Mouse (Mus musculus) gastrocnemius, postnatal 14 days (tissue): ENCODE measurements around the gene Fbxl2. TPM values are rescaled to one million over a fixed set of nuclear protein-coding genes. Genes with fewer than 3 reads are reported as not detected.

Experiments used
- DNase-seq: peaks from one replicate; pipeline ENCODE4 v3.0.0; 2021; ENCODE audit warnings: mixed read lengths
- intact Hi-C: fragments of 180-260 bp; cut with DNase I; formaldehyde crosslinking; loops from one replicate; pipeline ENCODE4 v1.15.1; 2025; ENCODE audit warnings: low total_unique reads
- total RNA-seq, 2 experiments: library from RNA; stranded (reverse); gene quantifications; 2 replicates each; pipeline ENCODE4 v1.2.3; 2021

The Fbxl2 gene
- total RNA-seq, 2 experiments from 2014 or later, result 1.2 TPM

DNA sequence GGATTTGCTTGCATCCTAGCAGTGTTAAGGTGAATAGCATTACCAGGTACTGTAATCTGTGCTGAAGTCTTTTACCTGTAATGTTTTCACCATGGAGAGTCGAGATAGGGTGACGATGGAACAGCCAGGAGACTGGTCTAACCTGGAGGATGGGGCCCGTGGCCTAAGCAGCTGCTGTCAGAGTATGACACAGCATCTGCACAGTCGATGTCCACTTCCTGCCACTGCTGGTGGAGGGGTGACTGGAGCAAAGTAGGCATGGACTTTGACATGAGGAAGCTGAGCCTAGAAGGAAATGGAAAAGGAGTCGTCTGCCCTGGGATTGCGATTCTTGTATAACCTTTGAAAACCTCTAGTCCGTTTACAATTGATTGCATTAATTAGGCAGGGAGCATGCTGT, 67.3 kb downstream of the Fbxl2 start:
- intact Hi-C loops, result no loop called here
- DNase-seq, result no peak

DNA sequence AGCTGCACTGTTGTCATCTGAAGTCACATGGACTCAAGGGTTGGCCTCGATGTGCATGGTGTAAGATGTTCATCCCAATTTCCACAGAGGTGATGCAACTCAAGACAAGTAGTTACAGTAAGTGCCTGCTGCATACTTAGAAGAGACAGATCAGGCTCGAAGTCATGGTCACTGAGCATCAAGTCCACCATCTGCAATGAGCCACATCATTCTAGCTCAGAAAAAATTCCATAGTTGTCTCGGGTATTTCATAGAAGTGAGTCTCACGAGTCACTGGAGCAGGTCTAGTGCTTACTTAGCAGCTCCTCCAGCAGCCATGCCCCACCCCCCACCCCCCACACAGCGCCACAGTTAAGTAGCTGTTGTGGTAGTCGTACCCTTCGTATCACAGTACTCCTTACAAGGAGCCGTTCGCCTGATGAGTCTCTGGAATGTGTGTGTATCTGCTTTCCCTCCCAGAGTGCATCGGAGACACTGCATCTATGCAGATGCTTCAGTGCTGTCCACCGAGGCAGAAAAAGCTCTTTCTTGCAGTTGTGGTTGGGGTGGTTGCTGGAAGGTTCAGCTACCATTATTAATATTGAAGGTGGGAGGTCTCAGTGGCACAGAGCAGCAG, 68.7 kb downstream of the Fbxl2 start:
- intact Hi-C loops, result no loop called here
- DNase-seq, result no peak

DNA sequence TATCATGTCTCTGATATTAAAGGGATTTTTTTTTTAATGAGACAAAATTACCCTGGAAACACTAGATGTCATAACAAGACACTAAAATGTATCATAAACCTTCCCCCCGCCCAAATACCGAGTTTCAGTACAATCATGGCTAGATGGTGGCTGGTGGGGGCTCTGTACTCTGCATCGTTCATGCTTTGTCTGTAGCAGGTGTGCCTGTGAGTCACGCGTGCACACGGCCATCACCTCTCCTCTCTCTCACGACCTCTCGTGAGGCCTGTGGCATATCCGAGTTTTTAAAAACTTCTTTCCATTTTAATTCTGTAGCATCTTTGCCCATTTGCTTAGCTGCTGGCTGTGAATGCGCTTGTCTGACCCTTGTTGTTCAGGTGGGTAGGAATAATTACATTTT, 69.7 kb downstream of the Fbxl2 start:
- intact Hi-C loops, result no loop called here
- no peak for DNase-seq

DNA sequence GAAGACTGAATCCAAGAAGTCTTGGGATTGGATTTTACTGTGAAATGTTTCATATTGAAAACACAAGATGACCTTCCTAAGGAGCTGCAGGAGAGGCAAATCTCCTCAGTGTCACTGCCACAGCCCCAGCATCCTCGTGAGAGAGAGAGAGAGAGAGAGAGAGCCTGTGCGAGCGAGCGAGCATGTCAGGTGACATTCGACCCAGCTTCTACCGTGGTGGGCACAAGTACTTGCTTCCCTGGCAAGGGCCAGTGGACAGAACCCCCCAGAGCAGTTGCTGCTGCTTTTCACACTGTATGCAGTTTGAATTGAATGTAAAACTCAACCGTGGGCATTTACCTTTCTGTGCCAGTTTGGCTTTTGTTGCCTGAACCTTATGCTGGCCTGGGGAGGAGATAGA, 70.5 kb downstream of the Fbxl2 start:
- intact Hi-C loops, result no loop called here
- DNase-seq, result no peak

DNA sequence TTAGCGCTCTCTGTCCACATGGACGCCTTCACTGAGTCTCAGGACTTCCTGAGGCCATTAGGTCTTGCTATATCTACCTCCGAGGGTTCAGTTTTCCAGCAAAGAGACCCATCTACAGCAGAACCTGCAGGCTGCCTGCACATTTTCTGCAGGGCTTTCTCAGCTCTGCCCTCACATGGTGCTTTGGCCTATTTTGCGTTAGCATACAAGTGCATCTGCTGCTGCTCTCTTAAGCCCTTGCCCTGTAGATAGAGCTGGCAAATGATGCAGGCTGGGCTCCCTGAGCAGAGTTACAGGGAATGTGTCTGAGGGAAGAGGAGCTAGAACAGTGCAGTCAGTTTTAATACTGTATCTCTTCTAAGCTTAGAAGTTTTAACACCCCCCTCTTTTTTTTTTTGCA, 71.0 kb downstream of the Fbxl2 start:
- intact Hi-C loops, result no loop called here
- no peak for DNase-seq

DNA sequence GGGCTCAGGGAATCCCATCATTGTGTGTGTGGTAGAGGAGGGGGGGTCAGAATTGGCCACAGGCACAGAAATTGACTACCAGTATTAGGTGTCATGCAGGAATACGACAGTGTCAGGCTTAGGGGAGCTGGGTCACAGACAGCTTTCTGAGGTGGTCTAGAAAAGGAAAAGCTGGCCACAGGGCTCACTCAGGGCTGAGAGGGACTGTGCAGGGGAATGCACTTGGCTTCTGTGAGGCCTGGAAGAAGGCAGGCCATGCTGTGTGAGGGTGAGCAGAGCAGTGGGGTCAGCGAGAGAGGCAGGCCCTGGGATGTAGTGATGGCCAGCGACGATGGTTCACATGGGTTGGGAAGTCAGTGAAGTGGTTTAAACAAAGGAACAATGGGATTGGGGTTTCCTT, 72.1 kb downstream of the Fbxl2 start:
- intact Hi-C loops, result no loop called here
- no peak for DNase-seq

DNA sequence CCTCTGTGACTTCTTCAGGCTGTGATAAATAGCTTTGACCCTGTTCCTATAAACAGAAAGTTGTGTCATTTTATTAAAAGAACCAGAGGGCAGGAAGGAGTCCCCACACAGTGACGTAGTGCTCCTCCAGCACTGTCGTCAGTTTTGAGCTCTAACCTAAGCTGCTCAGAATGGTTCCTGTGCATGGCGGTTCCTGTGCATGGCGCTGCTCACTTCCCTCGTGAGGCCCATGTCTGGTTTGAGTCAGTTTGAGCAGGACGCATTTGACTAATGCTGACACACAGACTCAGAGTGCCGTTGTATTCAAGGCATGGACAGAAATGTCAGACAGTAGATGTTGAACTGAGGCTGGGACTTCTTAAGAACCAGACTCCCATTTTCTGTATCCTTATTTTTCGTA, 74.4 kb downstream of the Fbxl2 start:
- intact Hi-C loops, result no loop called here

DNA sequence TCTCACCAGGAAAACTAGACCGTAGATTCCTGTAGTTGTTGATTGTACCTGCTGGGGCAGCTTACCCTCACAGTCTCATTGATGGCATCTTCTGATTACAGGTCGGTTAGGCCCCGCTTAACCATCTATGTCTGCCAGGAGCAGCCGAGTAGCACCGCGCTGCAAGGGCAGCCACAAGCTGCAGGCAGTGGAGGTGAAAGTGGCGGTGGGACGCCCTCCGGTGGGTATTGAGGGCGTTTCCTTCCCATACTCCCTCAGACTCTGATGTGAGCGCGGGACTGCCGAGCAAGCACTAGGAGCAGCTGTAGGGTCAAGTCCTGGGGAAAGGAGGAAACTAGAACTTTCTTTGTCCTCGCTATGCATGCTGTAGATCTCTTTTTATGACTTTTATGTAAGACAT, 76.0 kb downstream of the Fbxl2 start:
- intact Hi-C loops, result no loop called here
- no peak for DNase-seq

More for the DNA sequence above, 74.4 kb downstream of the Fbxl2 start:
- no peak for DNase-seq

DNA sequence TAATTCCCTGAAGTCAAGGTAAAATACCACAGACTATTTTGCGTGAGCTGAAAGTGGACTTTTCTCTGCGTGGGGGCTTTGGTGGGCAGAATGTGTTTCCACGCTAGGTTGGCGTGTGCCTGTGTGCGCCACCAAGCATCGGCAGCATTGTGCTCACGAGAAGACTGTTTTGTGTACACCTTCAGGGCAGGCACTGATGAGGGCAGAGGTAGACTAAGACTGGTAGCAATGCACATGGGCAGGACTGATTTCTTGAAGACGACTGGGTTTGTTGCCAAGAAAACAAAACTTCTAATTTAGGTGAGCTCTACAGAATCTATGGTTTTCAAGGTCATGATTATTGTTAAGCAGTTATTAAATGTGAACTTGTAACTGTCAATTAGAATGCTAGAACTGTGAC, 76.6 kb downstream of the Fbxl2 start:
- intact Hi-C loops, result no loop called here
- no peak for DNase-seq

DNA sequence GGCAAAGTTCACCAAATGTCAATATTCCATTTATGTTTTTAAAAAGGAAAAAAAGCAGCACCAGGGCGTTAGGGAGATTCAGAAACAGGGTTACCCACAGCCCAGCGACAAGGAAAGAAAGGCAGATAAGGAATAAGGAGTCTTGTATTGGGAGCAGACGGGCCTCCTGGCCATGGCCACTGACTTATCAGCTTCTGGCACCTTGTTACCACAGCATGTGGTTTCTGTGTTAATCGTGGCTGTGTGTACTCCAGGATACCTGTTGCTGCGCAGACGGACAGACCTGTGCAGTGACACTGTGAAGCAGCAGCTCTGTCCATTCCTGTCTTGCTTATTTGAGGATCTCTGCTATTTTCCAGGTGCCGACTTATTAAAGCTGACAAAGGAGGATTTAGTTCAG, 77.0 kb downstream of the Fbxl2 start:
- intact Hi-C loops, result no loop called here
- no peak for DNase-seq

DNA sequence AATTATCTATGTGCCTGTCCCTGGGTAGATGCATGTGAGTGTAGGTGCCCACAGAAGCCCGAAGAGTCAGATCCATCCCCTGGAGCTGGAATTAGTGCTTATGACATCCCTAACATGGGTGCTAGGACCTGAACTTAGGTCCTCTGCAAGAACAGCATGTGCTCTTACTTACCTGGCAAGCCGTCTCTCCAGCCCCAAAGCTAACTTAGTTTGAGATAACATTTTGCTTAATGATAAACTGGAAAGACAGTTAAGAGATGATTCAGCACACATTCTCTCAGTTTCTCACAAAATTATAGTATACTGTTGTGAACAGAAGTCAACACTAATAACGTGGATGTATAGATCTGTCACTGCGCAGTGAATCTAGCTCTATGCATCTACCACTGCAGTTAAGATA, 79.2 kb downstream of the Fbxl2 start:
- intact Hi-C loops, result no loop called here
- DNase-seq, result no peak

DNA sequence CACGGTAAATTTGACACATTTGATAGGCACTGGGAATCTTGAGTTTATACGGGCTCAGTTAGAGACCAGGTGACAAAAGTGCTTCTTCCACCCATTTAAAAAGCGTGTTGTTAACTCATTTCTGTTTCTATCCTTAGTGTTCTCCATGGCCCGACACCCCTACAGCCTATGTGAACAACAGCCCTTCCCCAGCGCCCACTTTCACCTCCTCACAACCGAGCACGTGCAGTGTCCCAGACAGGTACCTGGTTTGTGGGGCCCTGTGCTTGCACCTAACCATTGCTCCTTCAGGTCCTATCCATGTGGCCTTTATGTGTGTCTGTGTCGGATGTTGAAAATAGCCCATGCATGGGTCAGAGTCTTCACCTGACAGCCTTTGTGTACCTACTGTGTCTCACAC, 81.6 kb downstream of the Fbxl2 start:
- intact Hi-C loops, result no loop called here
- DNase-seq, result no peak

DNA sequence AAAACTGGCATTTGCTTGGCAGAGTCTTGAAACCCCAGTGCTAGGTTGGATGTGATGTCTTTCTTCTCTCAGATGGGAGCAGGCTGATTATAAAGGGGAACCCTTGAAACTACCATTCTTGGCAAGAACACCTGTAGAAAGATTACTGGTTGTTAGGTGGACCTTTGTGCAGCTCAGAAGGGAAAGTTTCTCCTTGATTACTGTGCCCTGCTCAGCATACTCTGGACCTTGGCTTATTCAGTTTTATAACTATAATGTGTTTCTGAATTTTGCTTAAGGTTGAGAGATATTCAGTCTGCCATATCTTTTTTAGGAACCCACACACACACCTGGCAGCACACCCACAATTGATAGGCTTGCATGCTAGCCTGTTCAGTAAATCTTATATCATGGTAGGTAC, 82.3 kb downstream of the Fbxl2 start:
- DNase-seq, result no peak
- intact Hi-C loops, result no loop called here

DNA sequence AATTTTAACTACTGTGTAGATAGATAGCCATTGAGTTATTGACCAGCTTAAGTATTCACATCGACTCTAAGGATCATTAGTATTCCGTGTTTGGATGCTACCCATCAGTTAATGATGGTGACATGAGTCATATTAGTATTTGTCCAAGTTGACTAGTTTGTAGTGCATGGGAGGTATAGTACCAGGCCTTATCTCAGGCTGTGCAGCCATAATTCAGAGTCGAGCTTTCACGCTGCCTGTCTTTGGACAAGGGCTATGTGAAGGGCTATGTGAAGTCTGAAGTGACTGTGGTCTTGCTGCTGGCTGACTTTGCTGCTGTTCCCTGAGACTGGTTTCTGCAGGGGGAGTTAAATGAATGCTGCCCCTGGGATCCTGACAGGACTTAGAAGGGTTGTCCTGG, 88.2 kb downstream of the Fbxl2 start:
- no peak for DNase-seq
- intact Hi-C loops, result no loop called here

DNA sequence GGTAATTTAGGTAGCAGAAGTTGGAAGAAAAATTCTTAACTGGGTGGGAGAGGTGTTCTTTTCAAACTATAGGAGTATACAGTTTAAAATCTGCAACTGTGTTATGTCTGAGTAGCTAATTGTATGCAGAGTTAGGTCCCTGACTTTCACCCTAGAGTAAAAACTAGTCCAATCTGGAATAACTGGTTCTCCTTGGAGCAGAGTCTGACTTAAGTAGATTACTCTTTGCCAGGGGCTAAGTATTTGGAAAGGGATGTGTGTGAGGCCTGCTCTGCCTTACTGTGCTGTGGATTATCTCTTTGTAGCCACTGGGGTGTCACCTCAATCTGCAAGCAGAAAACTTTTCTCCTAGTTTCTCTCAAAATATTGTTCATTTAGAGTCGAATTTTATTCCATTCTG, 98.8 kb downstream of the Fbxl2 start:
- intact Hi-C loops, result no loop called here
- DNase-seq, result no peak

DNA sequence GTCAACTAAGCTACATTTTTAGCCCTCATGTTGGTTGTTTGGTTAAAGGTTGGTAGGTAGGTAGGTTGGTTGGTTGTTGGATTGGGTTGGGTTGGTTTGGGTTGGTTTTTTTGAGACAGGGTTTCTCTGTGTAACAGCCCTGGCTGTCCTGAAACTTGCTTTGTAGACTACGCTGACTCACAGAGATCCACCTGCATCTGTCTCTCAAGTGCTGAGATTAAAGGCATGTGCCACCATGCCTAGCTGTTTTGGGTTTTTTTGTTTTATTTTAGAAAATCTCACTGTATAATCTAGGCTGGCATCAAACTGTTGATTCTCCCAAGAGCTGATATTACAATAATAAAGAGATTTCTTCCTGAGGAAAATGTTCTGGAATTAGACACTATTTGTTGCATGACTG, 102.6 kb downstream of the Fbxl2 start:
- DNase-seq, result no peak
- intact Hi-C loops, result no loop called here

DNA sequence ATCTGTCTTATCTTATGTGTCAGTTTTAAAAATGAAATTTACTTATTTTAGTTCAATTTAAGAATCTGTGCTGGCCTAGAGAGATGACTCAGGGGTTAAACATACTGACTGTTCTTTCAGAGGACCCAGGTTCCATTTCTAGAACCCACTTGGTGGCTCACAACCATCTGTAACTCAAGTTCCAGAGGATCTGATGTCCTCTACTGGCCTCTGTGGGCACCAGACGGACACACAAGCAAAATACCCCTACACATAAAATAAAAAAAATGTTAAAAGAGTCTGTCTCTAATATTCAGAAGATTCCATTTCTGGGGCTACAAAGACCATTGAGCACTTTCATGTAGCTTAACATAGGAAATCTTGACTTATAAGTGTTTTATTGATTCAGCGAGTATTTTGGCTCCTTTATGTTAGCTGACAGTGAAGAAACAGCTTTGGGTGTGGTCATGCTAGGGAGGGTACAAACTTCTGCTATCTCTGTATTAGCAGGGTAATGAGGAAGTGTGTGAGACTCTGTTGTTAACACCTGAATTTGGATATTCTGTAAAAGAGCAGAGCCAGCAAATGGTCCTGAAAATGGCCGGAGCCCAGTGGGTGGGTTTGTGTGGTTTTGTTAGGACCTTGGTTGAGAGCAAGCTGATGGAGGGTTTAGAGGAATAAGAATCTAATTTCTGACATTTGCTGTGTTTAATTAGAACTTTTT, 104.7 kb downstream of the Fbxl2 start:
- DNase-seq, result no peak
- intact Hi-C loops, result no loop called here

DNA sequence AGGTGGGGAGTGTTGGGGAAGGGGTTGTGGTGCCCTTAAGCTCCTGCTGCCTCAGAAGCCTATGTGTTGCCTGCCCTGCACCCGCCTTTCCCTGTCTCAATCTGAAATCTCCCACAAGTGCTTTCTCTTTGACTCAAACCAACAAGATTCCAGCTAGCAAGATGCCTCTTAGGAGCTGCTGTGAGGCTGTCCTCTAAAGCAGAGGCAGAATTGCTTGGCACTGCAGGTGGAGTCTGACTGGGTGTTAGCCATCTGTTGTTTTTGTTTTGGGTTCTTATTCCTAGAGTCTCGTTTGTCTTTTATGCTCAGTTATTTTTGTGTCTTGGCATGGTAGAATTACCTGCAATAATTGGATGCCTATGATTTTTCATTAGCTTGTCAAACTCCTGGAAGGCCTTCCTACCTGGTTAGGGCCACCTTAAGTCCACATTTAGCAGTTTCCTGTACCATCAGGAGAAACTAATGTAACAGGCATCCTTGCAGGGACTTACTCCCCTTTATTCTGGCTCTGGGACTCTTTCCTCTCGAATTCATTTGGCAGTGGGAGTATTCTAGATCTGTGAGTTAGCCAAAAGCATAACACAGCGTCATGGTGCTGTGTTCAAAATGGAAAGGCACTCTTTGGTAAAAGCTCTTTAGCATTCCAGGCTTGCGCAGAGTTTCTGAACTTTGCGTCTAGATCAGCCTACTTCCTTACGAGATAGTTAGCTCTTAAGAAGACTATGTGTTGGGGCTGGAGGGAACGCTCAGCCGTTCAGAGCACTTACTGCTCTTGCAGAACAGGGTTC, 106.7 kb downstream of the Fbxl2 start:
- no peak for DNase-seq
- intact Hi-C loops, result no loop called here

DNA sequence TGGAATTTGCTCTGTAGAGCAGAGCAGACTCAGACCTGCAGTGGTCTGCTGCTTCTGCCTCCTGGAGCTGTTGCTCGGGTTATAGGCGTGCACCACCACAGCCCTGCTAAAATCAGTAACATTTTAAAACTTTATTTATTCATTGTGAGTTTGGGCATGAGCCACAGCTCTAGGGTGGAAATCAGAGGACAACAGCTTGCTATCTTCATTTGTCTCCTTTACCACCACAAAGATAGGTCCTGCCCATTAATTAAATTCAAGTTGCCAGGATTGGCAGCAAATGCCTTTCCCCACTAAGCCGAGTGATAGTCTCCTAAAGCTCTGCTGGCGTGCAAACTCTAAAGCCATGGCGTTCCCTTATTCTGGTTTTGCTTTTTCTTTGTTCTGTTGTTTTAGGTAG, 110.4 kb downstream of the Fbxl2 start:
- intact Hi-C loops, result no loop called here
- DNase-seq, result no peak

DNA sequence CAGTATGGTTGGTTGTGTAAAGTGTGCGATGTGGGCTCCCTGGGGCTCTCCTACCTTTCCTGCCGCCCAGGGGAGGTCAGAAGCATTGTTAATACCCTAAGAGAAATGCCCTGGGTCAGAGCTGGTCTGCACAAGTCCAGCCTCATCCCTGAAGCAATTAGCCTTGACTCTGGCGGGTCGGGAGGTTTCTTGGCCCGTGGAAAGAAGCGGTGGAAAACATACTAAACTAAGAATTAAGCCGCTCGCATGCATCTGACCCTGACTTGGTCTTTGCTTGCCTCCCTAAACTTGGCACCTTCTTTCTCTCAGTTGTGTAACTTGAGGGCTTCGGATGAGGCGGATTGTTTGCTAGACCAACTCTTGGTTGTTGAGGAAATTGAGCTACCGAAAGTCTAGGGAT, 113.5 kb downstream of the Fbxl2 start:
- intact Hi-C loops, result no loop called here
- DNase-seq, result no peak

DNA sequence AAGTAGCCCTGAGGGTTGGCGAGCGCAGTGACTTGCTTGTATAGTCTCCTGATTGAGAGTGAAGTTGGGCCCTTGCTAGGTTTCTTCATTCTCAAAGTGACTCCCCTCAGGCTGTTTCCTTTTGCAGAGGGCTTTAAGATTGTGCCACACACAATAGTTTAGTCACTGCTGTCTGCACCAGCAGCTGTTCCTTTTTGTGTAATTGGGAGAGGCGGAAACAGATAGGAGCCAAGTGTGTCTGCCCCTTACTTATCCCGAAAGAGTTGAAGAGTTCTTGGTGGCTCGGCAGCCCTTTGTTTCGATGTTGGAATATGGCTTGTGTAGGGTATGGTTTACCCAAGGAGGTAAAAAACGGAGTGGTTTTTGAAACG, 113.9 kb downstream of the Fbxl2 start:
- no peak for DNase-seq
- intact Hi-C loops, result no loop called here
